Mouse (Mus musculus) right cerebral cortex, adult 2 months (tissue): ENCODE measurements around the gene Gm9745.
"Not testable (repeated sequence)": the region's sequence is repeated elsewhere in the genome, so short reads cannot be mapped to it uniquely, and the experiment has no call there.

ENCODE experiments used
- DNase-seq, 2 experiments: peaks; one replicate each; pipeline ENCODE4 v3.0.0; 2021 to 2022; ENCODE audit warnings: low spot score in 2 of 2

Gm9745 gene

DNA sequence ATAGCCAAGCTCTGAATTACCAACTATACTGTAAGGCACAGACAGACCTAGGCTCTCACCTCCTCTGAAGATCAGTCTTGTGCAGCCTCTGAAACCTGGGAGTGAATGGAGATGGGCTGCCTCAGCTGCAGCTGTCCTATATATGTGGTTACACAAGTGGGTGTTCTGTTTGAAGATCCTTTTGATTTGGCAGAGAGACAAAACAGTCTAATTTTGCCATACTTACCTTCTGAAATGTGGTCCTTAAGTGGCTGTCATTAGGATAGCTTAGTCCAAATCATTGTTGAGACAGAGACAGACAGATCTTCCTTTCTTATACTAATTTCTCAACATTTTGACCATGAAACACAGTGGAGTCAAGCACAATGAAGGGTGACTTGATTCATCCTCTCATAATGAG lies at the start of gene Gm9745:
Gene Gm9745 (minus strand): TSS at position 101 of the 400 bp plus-strand sequence.
- DNase-seq = not testable (repeated sequence)

GRCm38 (mm10) chr13:8997221-8997620 lies 49.2 kb upstream of the Gm9745 start:
- not testable (repeated sequence) for DNase-seq

- peak; percentile 97 to 98 for DNase-seq
Measured at GRCm38 (mm10) chr13:8995990-8996786, 48.2 kb upstream of the Gm9745 start, which contains the start of gene Gtpbp4. Gene Gtpbp4 (minus strand): TSS chr13:8996083.

GRCm38 (mm10) chr13:8995159-8995989 lies 47.3 kb upstream of the Gm9745 start:
- no peak for DNase-seq

DNA sequence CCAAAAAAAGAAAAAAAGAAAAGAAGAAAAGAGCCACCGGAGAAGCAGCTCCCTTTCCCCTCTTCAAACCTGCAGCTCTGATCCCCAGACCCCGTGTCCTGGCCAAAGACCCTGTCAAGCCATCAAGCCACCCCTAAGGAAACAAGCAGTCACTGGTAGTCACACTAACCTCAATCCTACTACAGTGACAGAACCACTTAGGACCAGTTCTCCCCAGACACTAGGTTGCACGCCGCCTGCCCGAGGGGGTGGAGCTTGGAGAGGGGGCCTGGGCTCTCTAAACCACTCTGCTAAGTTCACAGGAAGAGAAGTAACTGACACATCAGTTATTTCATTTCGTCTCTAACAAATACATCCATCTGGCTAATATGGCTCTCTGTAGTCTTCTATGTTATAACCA lies 44.2 kb upstream of the Gm9745 start:
- DNase-seq = no peak

- DNase-seq = no peak
Measured at GRCm38 (mm10) chr13:8972972-8973371, 24.9 kb upstream of the Gm9745 start.

DNA sequence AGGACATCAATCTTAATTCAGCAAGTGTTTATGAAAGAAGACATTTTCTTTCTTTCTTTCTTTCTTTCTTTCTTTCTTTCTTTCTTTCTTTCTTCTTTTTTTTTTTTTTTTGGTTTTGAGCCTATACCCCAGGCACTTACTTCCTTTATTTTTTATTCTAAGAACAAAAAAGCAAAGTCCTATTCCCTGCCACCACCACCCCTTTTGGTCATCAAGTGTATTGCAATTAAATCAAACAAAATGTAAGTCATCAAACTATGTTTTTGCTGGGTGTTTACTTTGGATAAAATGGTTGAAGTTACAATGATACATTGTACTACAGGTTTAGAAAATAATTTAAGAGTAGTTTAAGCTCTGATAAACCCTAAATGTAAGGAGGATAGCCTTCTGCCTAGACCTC lies 24.3 kb upstream of the Gm9745 start:
- DNase-seq = no peak

- no peak for DNase-seq
Measured at GRCm38 (mm10) chr13:8967742-8968141, 19.7 kb upstream of the Gm9745 start.

DNA sequence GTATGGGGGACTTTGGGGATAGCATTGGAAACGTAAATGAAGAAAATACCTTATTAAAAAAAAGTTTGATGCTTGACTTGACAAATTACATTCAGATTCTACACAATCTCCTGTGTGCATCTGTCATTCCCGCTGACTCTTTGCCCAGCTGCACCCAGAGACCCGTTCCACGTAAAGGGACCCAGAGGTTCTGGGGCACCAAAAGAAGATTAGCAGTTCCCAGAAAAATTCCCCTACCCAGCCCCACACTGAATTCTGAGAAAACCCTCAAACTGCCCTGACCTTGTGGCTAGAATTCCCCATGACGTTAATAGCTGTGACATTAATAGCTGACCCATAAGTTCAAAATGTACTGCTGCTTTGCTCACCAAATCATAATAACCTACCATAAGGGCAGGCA lies 17.2 kb upstream of the Gm9745 start:
- no peak for DNase-seq

GRCm38 (mm10) chr13:8962266-8962665 lies 14.2 kb upstream of the Gm9745 start:
- DNase-seq = not testable (repeated sequence)

- DNase-seq = not testable (repeated sequence)
Measured at GRCm38 (mm10) chr13:8961128-8961888, 13.3 kb upstream of the Gm9745 start.

DNA sequence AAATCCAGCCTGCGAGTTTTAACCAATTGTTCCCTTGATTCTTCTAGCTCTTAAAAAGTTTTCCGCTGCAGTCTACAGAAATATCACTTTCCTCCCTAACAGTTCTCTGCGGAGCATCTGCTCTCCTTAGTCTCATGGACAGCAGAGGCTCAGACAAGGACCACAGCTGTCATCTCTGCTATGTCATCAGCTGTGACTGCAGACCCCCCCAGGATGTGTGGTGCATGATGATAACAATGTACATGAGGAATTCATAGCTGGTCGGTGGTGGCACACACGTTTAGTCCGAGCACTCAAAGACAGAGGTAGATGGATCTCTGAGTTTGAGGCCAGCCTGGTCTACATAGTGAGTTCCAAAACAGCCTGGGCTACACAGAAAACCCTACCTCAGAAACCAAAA lies 11.5 kb upstream of the Gm9745 start:
- DNase-seq = not testable (repeated sequence)

GRCm38 (mm10) chr13:8959058-8959457 lies 11.0 kb upstream of the Gm9745 start:
- not testable (repeated sequence) for DNase-seq

DNA sequence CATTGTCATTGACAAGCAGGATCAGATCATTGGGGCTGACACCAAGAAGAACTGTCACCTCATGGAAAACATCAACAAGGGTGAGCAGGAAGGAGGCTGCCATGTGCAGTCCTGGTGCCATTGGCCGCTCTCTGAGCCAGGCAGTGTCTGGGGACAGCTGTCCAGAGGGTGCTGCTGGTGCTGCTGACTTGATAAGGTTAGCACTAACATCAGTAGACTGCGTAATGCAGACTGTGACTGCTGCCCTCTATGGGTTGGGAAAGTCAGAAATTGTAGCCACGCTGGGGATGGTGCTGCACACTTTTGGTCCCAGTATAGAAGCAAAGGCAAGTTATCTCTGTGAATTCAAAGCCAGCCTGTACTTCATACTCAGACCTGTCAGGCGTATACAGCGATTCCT lies 8.8 kb upstream of the Gm9745 start:
- not testable (repeated sequence) for DNase-seq

- not testable (repeated sequence) for DNase-seq
Measured at GRCm38 (mm10) chr13:8955127-8955526, 7.1 kb upstream of the Gm9745 start.

GRCm38 (mm10) chr13:8952563-8952962 lies 4.5 kb upstream of the Gm9745 start, which contains the start of gene Idi2:
Gene Idi2 (plus strand): TSS chr13:8952863.
- DNase-seq = not testable (repeated sequence)

- DNase-seq = not testable (repeated sequence)
Measured at GRCm38 (mm10) chr13:8943828-8944227, 4.2 kb downstream of the Gm9745 start.

- DNase-seq = not testable (repeated sequence)
Measured at GRCm38 (mm10) chr13:8941701-8942100, 6.3 kb downstream of the Gm9745 start.

GRCm38 (mm10) chr13:8941110-8941509 lies 6.9 kb downstream of the Gm9745 start:
- DNase-seq = not testable (repeated sequence)

- not testable (repeated sequence) for DNase-seq
Measured at GRCm38 (mm10) chr13:8937611-8938140, 10.4 kb downstream of the Gm9745 start.

GRCm38 (mm10) chr13:8933499-8933898 lies 14.5 kb downstream of the Gm9745 start:
- no peak for DNase-seq
